Mouse (Mus musculus) adrenal gland, postnatal 4 days (tissue): ENCODE results near the gene Lsm3. TPM values are rescaled to one million over a fixed set of nuclear protein-coding genes. Genes with fewer than 3 reads are reported as not detected.
"Not testable (repeated sequence)": the region's sequence is repeated elsewhere in the genome, so short reads cannot be mapped to it uniquely, and the experiment has no call there.

Source experiments
- DNase-seq, 2 experiments: peaks; one replicate each; pipeline ENCODE4 v3.0.0; 2021 to 2022; ENCODE audit warnings: low spot score in 2 of 2, mixed read lengths in 2 of 2
- long read RNA-seq, 2 experiments: library from polyadenylated mRNA; stranded (forward); transcript quantifications; one replicate each; pipeline ENCODE4 v2.0.0; 2021
- total RNA-seq, 2 experiments: library from RNA; stranded (reverse); gene quantifications; 2 replicates each; pipeline ENCODE4 v1.2.3; 2021

The Lsm3 gene
- 10 to 100 TPM; 58.6 to 62.8 TPM for total RNA-seq
- long read RNA-seq, experiment 1, transcript Lsm3-201 (4 exons, 743 nt), result major isoform, 58 of 78 reads
- long read RNA-seq, experiment 1, partial matches to known transcripts, result 19 of 78 reads
- long read RNA-seq, experiment 1, other reads (novel, unspliced or antisense), result 1 of 78 reads
- long read RNA-seq, experiment 2, transcript Lsm3-201 (4 exons, 743 nt), result major isoform, 28 of 47 reads
- long read RNA-seq, experiment 2, partial matches to known transcripts, result 15 of 47 reads
- long read RNA-seq, experiment 2, other reads (novel, unspliced or antisense), result 4 of 47 reads

DNA sequence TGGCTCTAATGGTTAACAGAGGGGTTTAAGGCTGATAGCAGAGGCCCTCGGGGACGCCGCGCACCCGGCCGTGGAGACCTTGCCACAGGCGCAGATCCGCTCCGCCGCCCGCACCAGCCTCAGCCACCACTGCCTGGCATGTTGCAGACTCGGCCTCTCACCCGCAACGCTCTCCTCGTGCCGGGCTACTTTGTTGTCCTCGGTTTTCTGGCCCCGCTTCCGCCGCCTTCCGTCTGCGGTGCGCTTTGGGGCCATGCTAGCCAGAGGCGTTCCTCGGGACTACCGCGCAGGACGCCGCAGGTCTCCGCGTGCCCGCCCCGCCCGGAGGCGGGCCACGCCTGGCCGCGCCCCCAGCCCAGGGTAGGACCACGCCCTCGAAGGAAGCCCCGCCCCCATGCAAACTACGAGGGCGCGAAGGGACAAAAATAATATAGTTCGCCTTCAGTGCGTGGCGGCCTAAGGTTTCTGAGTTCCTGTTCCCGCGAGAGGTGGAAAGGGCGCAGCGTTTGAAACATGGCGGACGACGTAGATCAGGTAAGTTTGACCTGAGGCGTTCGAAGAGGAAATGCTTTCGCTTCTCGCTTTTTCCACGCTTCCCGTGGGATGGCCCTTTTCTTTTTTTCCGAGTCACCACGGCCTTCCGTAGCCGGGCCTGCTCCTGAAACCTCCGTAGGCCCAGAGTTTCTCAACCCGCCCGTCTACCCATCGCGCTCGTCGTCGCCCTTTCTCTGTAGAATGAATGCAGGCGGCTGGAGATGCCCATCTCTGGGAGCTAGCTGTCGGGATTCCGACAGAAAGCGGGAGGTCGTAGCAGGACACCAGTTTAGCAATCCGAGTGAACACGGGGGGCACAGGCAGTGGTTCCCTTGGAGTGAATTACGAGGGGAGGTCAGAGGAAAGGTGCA, at the start of gene Lsm3, which contains the start of gene Xpc:
Gene Lsm3, plus strand, starts transcription at position 384 of the 905 bp plus-strand sequence.
Gene Xpc, minus strand, starts transcription at position 344 of the 905 bp plus-strand sequence.
- DNase-seq, result peak; percentile 98

DNA sequence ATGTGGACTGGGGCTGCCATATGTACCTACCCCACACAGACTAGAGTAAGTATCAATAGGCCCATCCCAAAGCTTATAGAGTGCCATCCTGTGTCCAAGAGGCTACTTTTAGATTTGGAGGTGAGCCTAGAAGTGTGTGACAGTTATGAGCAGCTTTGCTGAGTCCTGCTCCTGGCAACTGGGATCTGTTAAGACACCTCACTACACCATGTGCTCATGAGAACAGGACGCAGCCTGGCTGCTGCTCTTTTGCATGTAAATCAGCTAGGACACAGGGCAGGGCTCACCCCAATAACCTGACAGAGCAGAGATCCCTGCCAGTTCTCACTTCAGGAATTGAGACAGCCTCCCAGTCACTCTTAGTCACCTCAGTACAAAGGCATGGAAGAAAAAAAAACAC, 48.6 kb upstream of the Lsm3 start:
- no peak for DNase-seq

DNA sequence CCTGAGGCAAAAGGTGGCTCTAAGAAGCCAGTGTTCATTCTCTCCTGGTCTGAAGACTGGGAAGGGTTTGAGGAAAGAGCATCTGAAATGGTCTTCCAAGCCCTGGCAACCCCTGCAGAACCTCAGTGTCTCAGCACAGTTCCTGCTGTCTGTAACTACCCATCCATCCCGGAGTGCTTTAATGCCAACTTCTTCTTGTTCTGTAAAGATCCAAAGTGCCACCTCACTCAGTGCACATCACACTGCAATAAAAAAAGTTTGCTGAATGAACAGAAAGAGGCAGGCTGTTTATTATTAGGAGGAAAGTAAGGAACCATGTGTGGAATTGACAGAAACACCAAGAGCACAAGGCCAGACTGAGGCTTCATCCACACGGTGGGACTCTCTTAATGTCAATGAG, 45.0 kb upstream of the Lsm3 start:
- no peak for DNase-seq

DNA sequence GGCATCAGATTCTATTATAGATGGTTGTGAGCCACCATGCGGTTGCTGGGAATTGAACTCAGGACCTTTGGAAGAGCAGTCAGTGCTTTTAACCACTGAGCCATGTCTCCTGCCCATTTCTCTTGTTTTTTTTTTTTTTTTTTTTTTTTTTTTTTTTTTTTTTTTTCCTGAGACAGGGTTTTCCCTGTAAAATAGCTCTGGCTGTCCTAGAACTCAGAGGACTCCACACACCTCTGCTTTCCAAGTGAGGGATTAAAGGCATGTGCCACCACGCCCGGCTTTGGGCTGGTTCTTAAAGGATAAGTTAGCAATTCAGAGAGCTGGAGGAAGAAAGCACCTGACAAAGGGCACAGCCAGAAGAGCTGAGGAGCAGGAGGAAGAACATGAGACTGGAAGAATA, 44.3 kb upstream of the Lsm3 start:
- not testable (repeated sequence) for DNase-seq

GRCm38 (mm10) chr6:91472319-91472718, 43.4 kb upstream of the Lsm3 start:
- no peak for DNase-seq

GRCm38 (mm10) chr6:91472868-91473804, 42.6 kb upstream of the Lsm3 start, which contains the start of the genes Chchd4 and Tmem43:
Gene Chchd4, minus strand, starts transcription at chr6:91473546.
Gene Tmem43, plus strand, starts transcription at chr6:91473703.
- peak; percentile 90 to 98 for DNase-seq

DNA sequence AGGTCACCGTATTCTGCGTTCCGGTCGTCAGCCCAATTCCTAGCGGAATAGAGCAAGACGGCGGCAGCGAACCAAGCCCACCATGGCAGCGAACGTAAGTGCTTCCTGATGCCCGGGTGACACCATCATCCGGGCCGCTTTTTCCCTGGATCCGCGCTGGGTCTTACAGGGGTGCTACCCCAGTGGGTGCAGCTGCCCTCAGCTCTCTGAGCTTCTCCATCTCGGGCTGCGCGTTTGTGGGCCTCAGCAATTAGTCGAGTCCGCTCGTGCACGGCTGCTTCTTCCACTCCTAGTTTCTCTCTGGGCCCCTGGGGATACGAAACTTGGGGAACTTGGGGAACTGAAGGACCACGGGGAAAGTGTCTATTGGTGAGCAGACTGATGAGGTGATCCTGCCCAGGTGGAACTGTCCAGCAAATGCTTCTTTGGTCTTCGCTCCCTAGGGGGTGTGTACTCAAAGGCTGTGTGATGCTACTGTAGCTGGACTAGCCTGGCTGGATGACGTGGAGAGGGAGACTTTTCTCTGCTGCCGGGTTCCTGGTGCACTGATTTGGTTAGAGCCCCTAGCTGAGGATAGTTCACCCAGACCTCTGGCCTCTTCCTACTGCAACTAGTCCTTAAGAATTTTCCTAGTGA, 41.8 kb upstream of the Lsm3 start:
- DNase-seq, result no peak

DNA sequence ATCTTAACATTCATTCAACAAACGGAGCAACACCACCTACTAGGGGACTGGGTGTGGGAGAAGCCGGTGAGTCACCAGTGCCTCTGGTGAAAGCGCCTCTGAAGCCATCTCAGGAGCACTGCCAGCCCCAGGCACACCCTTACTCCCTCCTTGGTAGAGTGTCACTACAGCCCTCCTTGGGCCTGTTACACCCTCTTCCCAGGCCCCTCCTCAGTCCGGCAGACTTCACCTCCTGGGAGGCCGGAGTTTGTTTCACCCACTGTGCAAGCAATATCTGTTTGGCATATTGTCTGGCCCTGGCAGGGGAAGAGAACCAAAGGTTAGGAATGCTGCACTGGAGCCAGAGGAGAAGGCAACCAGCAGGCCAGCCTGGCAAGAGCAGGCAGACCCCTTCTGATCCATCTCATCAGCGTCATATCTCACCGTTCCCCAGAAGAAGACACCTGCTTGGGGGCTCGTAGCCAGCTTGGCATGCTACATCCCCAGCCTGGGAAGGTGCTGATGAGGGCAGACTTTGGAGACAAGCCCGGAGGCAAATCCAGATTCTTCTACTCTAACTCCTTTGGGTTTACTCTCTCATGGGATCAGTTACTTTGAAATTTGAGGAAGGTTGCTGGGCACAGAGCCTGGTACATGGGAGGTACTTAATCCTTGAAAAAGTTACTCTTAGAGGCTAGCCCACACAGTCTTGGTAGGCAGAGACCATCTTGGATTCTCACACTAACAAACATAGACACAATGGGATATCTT, 41.1 kb upstream of the Lsm3 start:
- DNase-seq, result no peak

GRCm38 (mm10) chr6:91476541-91476940, 39.2 kb upstream of the Lsm3 start:
- DNase-seq, result no peak

DNA sequence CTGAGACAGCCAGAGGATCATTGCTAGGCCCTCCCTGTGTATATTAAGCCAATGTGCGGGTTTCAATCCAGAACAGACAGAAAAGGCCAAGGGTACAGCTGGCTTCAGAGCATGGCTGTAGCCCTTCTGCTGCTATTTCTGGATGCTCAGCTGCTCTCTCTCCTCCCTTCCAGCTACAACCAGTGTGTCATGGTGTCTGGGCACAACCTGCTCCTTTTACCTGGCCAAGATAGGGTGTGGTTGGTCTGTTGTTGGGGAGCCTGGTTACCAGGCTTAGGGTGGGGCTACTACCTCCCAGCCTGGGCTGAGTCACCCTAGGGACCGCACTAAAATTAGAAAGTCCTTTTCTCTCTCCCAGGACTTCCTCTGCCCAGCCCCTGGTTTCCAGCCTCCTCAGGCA, 32.4 kb upstream of the Lsm3 start:
- no peak for DNase-seq

- no peak for DNase-seq
These were observed 28.8 kb upstream of the Lsm3 start for GRCm38 (mm10) chr6:91486736-91487453.

- DNase-seq, result no peak
These were observed 27.1 kb upstream of the Lsm3 start for GRCm38 (mm10) chr6:91488496-91489212.

DNA sequence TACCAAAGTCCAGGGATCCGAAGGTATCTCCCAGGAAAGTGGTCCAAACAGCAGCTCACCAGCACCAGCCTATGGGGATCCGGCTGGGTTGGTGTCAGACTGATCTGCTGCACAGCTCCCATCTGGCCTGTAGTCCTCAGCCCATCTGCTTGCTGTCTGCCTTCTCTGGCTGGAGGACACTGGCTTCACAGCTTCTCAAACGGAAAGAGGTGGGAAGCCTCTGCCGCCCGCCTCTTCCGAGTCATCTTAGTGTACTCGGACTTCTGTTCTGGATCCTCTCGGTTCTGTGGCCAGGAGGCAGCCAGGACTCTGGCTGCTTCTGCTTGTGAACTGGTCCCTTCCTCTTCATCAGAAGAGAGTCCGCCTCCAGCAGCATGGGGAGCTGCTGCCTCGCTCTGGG, 25.9 kb upstream of the Lsm3 start:
- no peak for DNase-seq

GRCm38 (mm10) chr6:91491004-91491403, 24.7 kb upstream of the Lsm3 start:
- no peak for DNase-seq

GRCm38 (mm10) chr6:91493053-91493452, 22.7 kb upstream of the Lsm3 start:
- DNase-seq, result no peak

DNA sequence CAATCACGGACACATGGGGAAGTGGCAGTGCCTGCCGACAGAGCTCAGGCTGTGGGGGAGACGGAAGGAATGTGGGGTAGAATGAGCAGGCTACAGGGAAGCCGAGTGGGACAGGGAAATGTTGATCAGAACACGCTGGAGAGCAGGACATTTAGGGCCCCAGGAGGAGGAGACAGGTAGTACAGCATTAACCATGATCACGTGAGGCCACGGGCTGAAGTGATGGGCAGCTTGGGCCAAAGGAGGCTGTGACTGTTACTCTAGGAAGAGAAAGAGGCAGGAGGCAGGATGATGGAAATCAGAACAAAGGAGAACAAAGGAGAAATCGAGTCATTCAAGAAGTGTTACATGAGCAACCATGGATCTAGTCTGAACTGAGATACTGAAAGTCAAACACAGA, 21.2 kb upstream of the Lsm3 start:
- no peak for DNase-seq

GRCm38 (mm10) chr6:91503302-91503701, 12.4 kb upstream of the Lsm3 start:
- no peak for DNase-seq

GRCm38 (mm10) chr6:91506036-91506435, 9.7 kb upstream of the Lsm3 start:
- no peak for DNase-seq
